Comparison of ENCODE assay signal across 8 mouse cellular contexts in the genomic region with DNA sequence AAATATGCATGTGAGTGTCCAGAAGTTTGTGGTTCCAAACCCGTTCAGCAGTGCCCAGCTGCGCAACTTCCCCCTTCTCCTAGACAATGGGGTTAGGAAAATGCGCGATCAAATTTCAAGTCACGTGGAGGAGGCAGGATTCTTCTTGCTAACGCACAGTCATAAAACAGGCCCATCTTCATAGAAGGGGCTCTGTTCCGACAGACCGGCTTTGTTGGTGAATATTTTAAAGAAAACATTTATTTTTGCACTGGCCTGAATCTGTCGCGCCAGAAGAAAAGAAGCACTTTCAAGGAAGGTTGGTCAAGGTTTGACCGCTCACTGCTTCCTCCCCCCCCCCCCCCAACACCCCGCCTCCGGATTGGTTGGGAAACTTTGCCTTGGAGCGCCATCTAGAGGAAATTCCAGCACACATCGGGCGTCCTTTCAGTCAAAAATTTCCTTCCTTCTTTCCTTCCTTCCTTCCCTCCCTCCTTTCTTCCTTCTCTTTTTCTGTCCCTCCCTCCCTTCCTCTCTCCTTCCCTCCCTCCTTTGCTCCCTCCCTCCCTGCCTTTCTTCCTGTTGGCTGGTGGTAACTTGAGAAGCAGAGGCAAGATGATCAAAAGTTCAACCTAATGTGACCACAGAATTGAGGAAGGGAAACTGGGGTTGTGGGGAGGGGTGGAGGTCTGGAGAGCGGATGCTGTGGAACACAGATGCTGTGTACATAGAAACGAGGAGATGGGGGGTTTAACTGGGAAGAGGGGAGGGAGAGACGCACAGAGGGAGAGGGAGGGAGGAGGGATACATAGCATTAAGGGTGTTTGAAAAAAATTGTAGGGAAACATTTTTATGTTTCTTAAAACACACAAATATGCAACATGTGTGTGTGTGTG.
DNase-seq lines count a peak whose midpoint lies in the region; ATAC-seq and TF ChIP-seq lines count a peak whose summit lies in the region.

No protein-coding gene starts in this region.

- H3K27me3 ChIP-seq in heart, embryonic 14.5 days (ENCODE audit: control insufficient read depth, insufficient read depth, low read length), result no peaks in the 10 kb centered on the region
- no peaks in the 10 kb centered on the region for H3K27me3 ChIP-seq in liver, embryonic 12.5 days (replicated peaks)
- H3K27me3 ChIP-seq in myocyte (ENCODE audit: control insufficient read depth, insufficient read depth, insufficient read length), result peaks cover 7% of the 10 kb centered on the region

- H3K9ac ChIP-seq in heart, embryonic 14.5 days (ENCODE audit: low read length), result peak overlapping the region; percentile 66
- H3K9ac ChIP-seq in liver, embryonic 12.5 days, result peak overlapping the region; percentile 24; the same call in 1 of the 2 replicates

- H3K4me2 ChIP-seq in heart, embryonic 14.5 days (ENCODE audit: low read length), result peak overlapping the region; percentile 73
- peak overlapping the region; percentile 62 for H3K4me2 ChIP-seq in liver, embryonic 12.5 days
- peak overlapping the region; percentile 69 for H3K4me2 ChIP-seq in myocyte (ENCODE audit: low read depth)

- H3K4me1 ChIP-seq in bone marrow macrophage, adult 2 months (ENCODE audit: control insufficient read depth, insufficient read depth, low read length), result peaks cover 9% of the 10 kb centered on the region
- no peaks in the 10 kb centered on the region for H3K4me1 ChIP-seq in embryonic fibroblast, embryonic 13.5 days (ENCODE audit: control insufficient read depth, insufficient read depth, low read length)
- peaks cover 8 to 11% of the 10 kb centered on the region in 2 experiments for H3K4me1 ChIP-seq in heart, embryonic 14.5 days (ENCODE audit: control insufficient read depth in 2 of 2, insufficient read depth in 2 of 2, low read length in 2 of 2)
- H3K4me1 ChIP-seq in liver, embryonic 12.5 days, result peaks cover 5% of the 10 kb centered on the region; the same call in 1 of the 2 replicates

- H3K9me3 ChIP-seq in heart, embryonic 14.5 days (ENCODE audit: control insufficient read depth, low read length), result no peaks in the 10 kb centered on the region
- H3K9me3 ChIP-seq in liver, embryonic 12.5 days (replicated peaks), result no peaks in the 10 kb centered on the region

- H3ac ChIP-seq in myocyte (ENCODE audit: control insufficient read depth, insufficient read length), result no peak overlapping the region

- H3K4me3 ChIP-seq in bone marrow macrophage, adult 2 months (ENCODE audit: insufficient read depth, low read length), result peak overlapping the region; percentile 43
- H3K4me3 ChIP-seq in embryonic fibroblast, embryonic 13.5 days (ENCODE audit: insufficient read depth, low read length), result peak overlapping the region; percentile 51
- H3K4me3 ChIP-seq in heart, embryonic 14.5 days (ENCODE audit: control insufficient read depth in 1 of 2, insufficient read depth in 1 of 2, low read depth in 1 of 2, low read length in 2 of 2), result peak overlapping the region; percentile 39 to 52
- H3K4me3 ChIP-seq in liver, embryonic 12.5 days, result peak overlapping the region; percentile 43
- H3K4me3 ChIP-seq in myocyte, result peak overlapping the region; percentile 13

- H3K79me2 ChIP-seq in myocyte (ENCODE audit: control insufficient read depth, insufficient read depth), result no peaks in the 10 kb centered on the region

- no peak for TF ChIP-seq POLR2A in bone marrow macrophage, adult 2 months (IDR thresholded peaks at IDR 0.05; ENCODE audit: borderline replicate concordance, low read depth, low read length)
- peak; percentile 63; the same call in 1 of the 2 replicates for TF ChIP-seq POLR2A in embryonic fibroblast, embryonic 13.5 days (IDR thresholded peaks at IDR 0.05; ENCODE audit: low read depth, low read length)
- no peak for TF ChIP-seq POLR2A in myocyte (IDR thresholded peaks at IDR 0.05; ENCODE audit: insufficient read length, low read depth)

- peak overlapping the region; percentile 88 for H3K27ac ChIP-seq in bone marrow macrophage, adult 2 months (ENCODE audit: insufficient read depth, low read depth, low read length)
- no peak overlapping the region for H3K27ac ChIP-seq in embryonic fibroblast, embryonic 13.5 days (ENCODE audit: insufficient read depth, low read length)
- H3K27ac ChIP-seq in heart, embryonic 14.5 days (replicated peaks in 1 of 2; ENCODE audit: control insufficient read depth in 1 of 2, insufficient read depth in 1 of 2, low read depth in 2 of 2, low read length in 2 of 2), result peak overlapping the region; percentile 76 to 82
- no peak overlapping the region for H3K27ac ChIP-seq in liver, embryonic 12.5 days

- DNase-seq in kidney, postnatal 10 days, result peak; percentile 82
- peak; percentile 75 for DNase-seq in testis, postnatal 10 days (ENCODE audit: low spot score)

- TF ChIP-seq CTCF in bone marrow macrophage, adult 2 months (IDR thresholded peaks at IDR 0.05; ENCODE audit: low read depth, low read length), result peak; percentile 78
- TF ChIP-seq CTCF in embryonic fibroblast, embryonic 13.5 days (IDR thresholded peaks at IDR 0.05; ENCODE audit: borderline replicate concordance, insufficient read depth, low read length), result 0 out of 2 replicates have a peak, but pooled peaks have one; percentile 20

- no peaks in the 10 kb centered on the region for H3K36me3 ChIP-seq in heart, embryonic 14.5 days (ENCODE audit: control insufficient read depth, insufficient read depth, low read length)
- H3K36me3 ChIP-seq in liver, embryonic 12.5 days, result no peaks in the 10 kb centered on the region
- no peaks in the 10 kb centered on the region for H3K36me3 ChIP-seq in myocyte (ENCODE audit: control insufficient read depth, insufficient read depth)

- peak; percentile 37 for ATAC-seq in CD4-positive, CD25-positive, alpha-beta regulatory T cell, adult 4 months
- ATAC-seq in heart, embryonic 14.5 days (ENCODE audit: insufficient number of reproducible peaks, insufficient read depth, low FRiP score, low read depth), result peak; percentile 89
- ATAC-seq in liver, embryonic 12.5 days, result peak; percentile 58; the same call in 1 of the 2 replicates

- WGBS in heart, embryonic 14.5 days, result 2% methylated on average over 19 of the region's 19 CpGs
- under 1% methylated on average over 19 of the region's 19 CpGs for WGBS in liver, embryonic 12.5 days (ENCODE audit: insufficient replicate concordance)

TF ChIP-seq in myocyte, 11 proteins besides CTCF, POLR2A, EP300 and RAD21:
- TF ChIP-seq USF1 (IDR thresholded peaks at IDR 0.05; ENCODE audit: low read depth) (peak; percentile 100), E2F4 (IDR thresholded peaks at IDR 0.05; ENCODE audit: insufficient read depth) (no peak)

Comparison
In these comparisons a context has a peak if more than half of its experiments do, and no peak if none do; other contexts are left out.
1. ATAC-seq: peak in every context shown above with its lines; median percentile 89 in heart, embryonic 14.5 days; 58 in liver, embryonic 12.5 days; 37 in CD4-positive, CD25-positive, alpha-beta regulatory T cell, adult 4 months.
2. H3K27ac ChIP-seq: peak in bone marrow macrophage, adult 2 months (single experiment) and heart, embryonic 14.5 days (2 of 2); none in embryonic fibroblast, embryonic 13.5 days (single experiment) and liver, embryonic 12.5 days (single experiment).
3. Peak in every context shown above with its lines, with median percentiles within 50 percentile points of each other: H3K4me3 ChIP-seq and H3K4me2 ChIP-seq.